Mouse (Mus musculus): Measurements from ENCODE around the gene Sema4d.

- TF ChIP-seq KAT2A (conservative IDR thresholded peaks at IDR 0.05; ENCODE audit: low read depth, low read length) (no peak), RAD21 (IDR thresholded peaks at IDR 0.05; ENCODE audit: low read depth, low read length) (no peak), TBP (IDR thresholded peaks at IDR 0.05; ENCODE audit: low read depth, low read length) (no peak), CHD2 (IDR thresholded peaks at IDR 0.05; ENCODE audit: low read length) (no peak), GABPA (IDR thresholded peaks at IDR 0.05; ENCODE audit: low read depth, low read length) (no peak), POLR2AphosphoS2 (IDR thresholded peaks at IDR 0.05; ENCODE audit: low read length) (no peak), POLR2A (IDR thresholded peaks at IDR 0.05; ENCODE audit: control insufficient read depth in 1 of 2, insufficient read depth in 1 of 2, low read depth in 1 of 2, low read length in 2 of 2, poor library complexity in 1 of 2) (no peak), TAL1 (IDR thresholded peaks at IDR 0.05; ENCODE audit: low read length) (no peak), MXI1 (IDR thresholded peaks at IDR 0.05; ENCODE audit: low read depth, low read length) (no peak)
Measured at GRCm38 (mm10) chr13:51712022-51712421, 81.5 kb downstream of the Sema4d start.
